Mouse (Mus musculus): ENCODE results near the gene Slc44a5. TPM values are rescaled to one million over a fixed set of nuclear protein-coding genes. Genes with fewer than 3 reads are reported as not detected.

Gene Slc44a5
- polyA plus RNA-seq (2017; shearing (Covaris generic)): not detected

DNA sequence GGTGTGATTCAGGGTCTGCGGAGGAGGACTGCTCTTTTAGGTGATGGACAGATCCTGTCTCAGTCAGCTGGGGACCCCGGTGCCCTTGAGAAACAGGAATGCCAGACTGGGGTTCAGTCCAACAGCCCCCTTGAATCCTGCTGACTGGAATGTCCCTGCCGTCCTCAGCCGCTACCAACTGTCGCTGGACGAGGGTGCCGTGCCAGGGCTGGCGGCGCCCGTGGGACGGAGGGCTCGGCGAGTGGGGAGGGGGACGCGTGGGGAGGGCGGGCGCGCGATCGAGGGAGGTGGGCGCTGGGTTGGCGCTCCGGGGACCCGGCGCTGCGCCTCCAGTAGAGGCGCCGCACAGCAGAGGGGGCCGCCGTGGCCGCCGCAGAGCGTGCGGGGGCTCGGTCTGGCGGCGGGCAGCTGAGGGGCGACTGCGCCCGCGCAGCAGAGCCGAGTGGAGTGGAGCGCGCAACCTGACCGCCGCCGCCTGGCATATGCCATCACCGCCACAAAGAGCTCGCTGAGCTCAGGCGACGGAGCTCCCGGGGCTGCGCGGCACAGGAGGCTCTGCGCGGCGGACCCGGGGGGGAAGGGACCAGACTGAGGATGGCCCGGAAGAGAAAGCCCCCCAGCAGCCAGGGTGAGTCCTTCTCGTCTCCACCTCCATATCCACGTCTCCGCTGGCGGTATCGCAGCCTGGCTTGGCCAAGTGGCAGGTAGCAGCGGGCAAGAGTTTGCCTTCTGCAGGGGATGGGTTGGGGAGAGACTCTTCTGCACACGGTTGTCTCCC, at the start of gene Slc44a5:
Slc44a5 (plus strand) TSS at position 266 of the 778 bp plus-strand sequence.

DNA sequence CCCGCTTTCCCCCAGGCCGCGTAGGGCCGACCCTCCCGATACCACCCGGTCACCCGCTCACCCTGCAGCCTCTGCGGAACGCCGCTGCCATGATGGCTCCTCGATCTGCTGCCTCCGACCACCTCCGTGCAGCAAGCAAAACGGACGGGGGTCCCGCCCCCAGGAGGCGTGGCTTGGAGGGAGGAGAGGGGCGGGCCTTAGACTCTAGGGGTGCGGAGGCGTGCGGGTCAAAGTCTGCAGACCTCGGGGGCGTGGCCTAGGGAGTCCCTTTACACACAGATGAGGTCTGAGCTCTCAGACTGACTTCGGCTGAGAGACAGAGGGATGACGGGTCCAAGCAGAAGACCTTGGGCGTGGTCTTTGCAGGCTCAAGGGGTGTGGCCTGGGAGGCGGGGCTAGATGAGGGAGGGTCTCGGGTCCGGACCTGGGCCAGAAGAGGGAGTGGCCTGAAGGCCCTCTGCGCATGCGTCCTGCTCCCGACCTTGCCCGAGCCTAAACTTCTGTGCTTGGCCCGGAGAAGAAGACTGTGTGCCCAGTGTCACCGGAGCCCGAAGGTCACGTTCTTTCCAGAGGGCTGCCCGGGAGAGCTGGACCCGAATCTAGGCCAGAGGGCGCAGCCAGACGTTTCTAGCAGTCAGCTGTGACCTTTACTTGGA, 28.8 kb upstream of the Slc44a5 start, which contains the start of gene Acadm:
Acadm (minus strand) TSS at position 298 of the 656 bp plus-strand sequence.

Other genes with a start within 250 kb of the Slc44a5 start
- gene St6galnac3, start 248.3 kb upstream of the Slc44a5 start, polyA plus RNA-seq (2017; shearing (Covaris generic)): 51.2 TPM
- gene Asb17, start 129.2 kb upstream of the Slc44a5 start, polyA plus RNA-seq (2017; shearing (Covaris generic)): not detected
- gene Msh4, start 67.3 kb upstream of the Slc44a5 start, polyA plus RNA-seq (2017; shearing (Covaris generic)): 0.06 TPM
- gene Rabggtb, start 60.4 kb upstream of the Slc44a5 start, polyA plus RNA-seq (2017; shearing (Covaris generic)): 31.0 TPM
- gene Acadm, start 28.8 kb upstream of the Slc44a5 start, polyA plus RNA-seq (2017; shearing (Covaris generic)): 56.3 TPM

Measured in CD4-positive, CD25-positive, alpha-beta regulatory T cell (primary cell).